9 mouse cellular contexts compared by ENCODE assay signal in genomic region chr1:34040901-34041721, GRCm38 (mm10).
DNase-seq lines count a peak whose midpoint lies in the region; ATAC-seq lines count a peak whose summit lies in the region.
"Had no signal": no experiment of that assay in that cellular context is flagged by ENCODE, and none has a peak within 500 bp of the region (broad histone marks: within the 10 kb centered on the region; RNA-seq: fewer than 3 reads in every experiment).

No protein-coding gene starts in this region.

- no peak overlapping the region for H3K9ac ChIP-seq in hindbrain, embryonic 13.5 days
- no peak overlapping the region for H3K9ac ChIP-seq in hindbrain, embryonic 15.5 days
- H3K9ac ChIP-seq: liver, embryonic 15.5 days had no signal

- 56% methylated on average over 8 of the region's 8 CpGs for WGBS in hindbrain, embryonic 10.5 days
- WGBS in hindbrain, embryonic 13.5 days, result 44% methylated on average over 8 of the region's 8 CpGs
- WGBS in hindbrain, embryonic 15.5 days, result 46% methylated on average over 8 of the region's 8 CpGs

- H3K9me3 ChIP-seq in hindbrain, embryonic 10.5 days, result no peaks in the 10 kb centered on the region
- no peaks in the 10 kb centered on the region for H3K9me3 ChIP-seq in hindbrain, embryonic 13.5 days
- H3K9me3 ChIP-seq in hindbrain, embryonic 15.5 days, result no peaks in the 10 kb centered on the region
- H3K9me3 ChIP-seq: liver, embryonic 15.5 days had no signal

- peak; percentile 26 for DNase-seq in hindbrain, embryonic 10.5 days (ENCODE audit: low spot score)
- DNase-seq in right cerebral cortex, adult 18-20 months, result peak; percentile 47
- DNase-seq in right cerebral cortex, postnatal 25 days, result no peak
- no peak for DNase-seq in yolk sac, embryonic 10.5 days (ENCODE audit: low spot score)
- DNase-seq in heart, postnatal 4 days, result no peak
- DNase-seq in ovary, postnatal 14 days (ENCODE audit: low spot score), result no peak

- no peak overlapping the region for H3K4me3 ChIP-seq in hindbrain, embryonic 10.5 days
- H3K4me3 ChIP-seq in hindbrain, embryonic 13.5 days, result no peak overlapping the region
- H3K4me3 ChIP-seq in hindbrain, embryonic 15.5 days, result no peak overlapping the region
- H3K4me3 ChIP-seq: liver, embryonic 15.5 days had no signal

- H3K4me1 ChIP-seq in hindbrain, embryonic 10.5 days (replicated peaks), result peaks cover 20% of the 10 kb centered on the region
- peaks cover 25% of the 10 kb centered on the region for H3K4me1 ChIP-seq in hindbrain, embryonic 13.5 days (replicated peaks)
- H3K4me1 ChIP-seq in hindbrain, embryonic 15.5 days (replicated peaks), result peaks cover 6% of the 10 kb centered on the region
- H3K4me1 ChIP-seq: liver, embryonic 15.5 days had no signal

- peak overlapping the region; percentile 23; the same call in 1 of the 2 replicates for H3K27ac ChIP-seq in hindbrain, embryonic 10.5 days
- no peak overlapping the region for H3K27ac ChIP-seq in hindbrain, embryonic 13.5 days
- no peak overlapping the region for H3K27ac ChIP-seq in hindbrain, embryonic 15.5 days (replicated peaks)
- H3K27ac ChIP-seq: liver, embryonic 15.5 days had no signal

- no peaks in the 10 kb centered on the region for H3K27me3 ChIP-seq in hindbrain, embryonic 10.5 days (ENCODE audit: insufficient read depth, poor library complexity, severe bottlenecking)
- no peaks in the 10 kb centered on the region for H3K27me3 ChIP-seq in hindbrain, embryonic 13.5 days
- H3K27me3 ChIP-seq in hindbrain, embryonic 15.5 days, result no peaks in the 10 kb centered on the region
- H3K27me3 ChIP-seq: liver, embryonic 15.5 days had no signal

- ATAC-seq in hindbrain, embryonic 13.5 days (ENCODE audit: low FRiP score), result no peak
- 0 out of 2 replicates have a peak, but pooled peaks have one; percentile 23 for ATAC-seq in hindbrain, embryonic 15.5 days (ENCODE audit: low FRiP score, low read depth)

- no peak overlapping the region for H3K4me2 ChIP-seq in hindbrain, embryonic 13.5 days
- H3K4me2 ChIP-seq in hindbrain, embryonic 15.5 days, result no peak overlapping the region
- H3K4me2 ChIP-seq: liver, embryonic 15.5 days had no signal

- H3K36me3 ChIP-seq in hindbrain, embryonic 10.5 days, result peaks cover 4% of the 10 kb centered on the region; the same call in 1 of the 2 replicates
- H3K36me3 ChIP-seq in hindbrain, embryonic 13.5 days, result 0 out of 2 replicates have a peak, but pooled peaks cover 4% of the 10 kb centered on the region
- no peaks in the 10 kb centered on the region for H3K36me3 ChIP-seq in hindbrain, embryonic 15.5 days
- H3K36me3 ChIP-seq: liver, embryonic 15.5 days had no signal

Comparison
In these comparisons a context has a peak if more than half of its experiments do, and no peak if none do; other contexts are left out.
1. DNase-seq: peak in hindbrain, embryonic 10.5 days (single experiment) and right cerebral cortex, adult 18-20 months (single experiment); none in right cerebral cortex, postnatal 25 days (single experiment), yolk sac, embryonic 10.5 days (single experiment), heart, postnatal 4 days (single experiment) and ovary, postnatal 14 days (single experiment).